In genomic region chr4:130921986-130922385, GRCm38 (mm10) we compare ENCODE assay signal across 16 mouse cellular contexts. TPM values are rescaled to one million over a fixed set of nuclear protein-coding genes. Genes with fewer than 3 reads are reported as not detected.
DNase-seq lines count a peak whose midpoint lies in the region; TF ChIP-seq lines count a peak whose summit lies in the region.
"Had no signal": no experiment of that assay in that cellular context is flagged by ENCODE, and none has a peak within 500 bp of the region (broad histone marks: within the 10 kb centered on the region; RNA-seq: fewer than 3 reads in every experiment).

No protein-coding gene starts in this region.

- TF ChIP-seq CTCF in lung, adult 2 months (IDR thresholded peaks at IDR 0.05; ENCODE audit: insufficient read depth, low read length), result no peak
- no peak for TF ChIP-seq CTCF in MEL (IDR thresholded peaks at IDR 0.05 in 2 of 3, conservative IDR thresholded peaks at IDR 0.05 in 1 of 3; ENCODE audit: control insufficient read depth in 1 of 3, insufficient read depth in 1 of 3, low read depth in 2 of 3, low read length in 3 of 3, poor library complexity in 1 of 3, severe bottlenecking in 1 of 3)

- TF ChIP-seq RAD21 in MEL (IDR thresholded peaks at IDR 0.05; ENCODE audit: low read depth, low read length), result no peak

- TF ChIP-seq POLR2A in lung, adult 2 months (IDR thresholded peaks at IDR 0.05; ENCODE audit: borderline replicate concordance, extremely low read depth, low read depth, low read length), result no peak
- TF ChIP-seq POLR2A in MEL (IDR thresholded peaks at IDR 0.05; ENCODE audit: control insufficient read depth in 1 of 2, insufficient read depth in 1 of 2, low read depth in 1 of 2, low read length in 2 of 2, poor library complexity in 1 of 2), result no peak

- no peaks in the 10 kb centered on the region; the same call in 1 of the 2 replicates for H3K4me1 ChIP-seq in lung, adult 2 months (ENCODE audit: control insufficient read depth, insufficient read depth, low read length)
- peaks cover 13 to 38% of the 10 kb centered on the region in 2 experiments for H3K4me1 ChIP-seq in MEL (ENCODE audit: control insufficient read depth in 1 of 2, insufficient read depth in 2 of 2, low read length in 2 of 2)

- H3K4me3 ChIP-seq in lung, adult 2 months (replicated peaks; ENCODE audit: extremely low read depth, low read depth, low read length), result no peak overlapping the region
- no peak overlapping the region for H3K4me3 ChIP-seq in MEL (ENCODE audit: control insufficient read depth in 1 of 2, insufficient read depth in 1 of 2, low read depth in 2 of 2, low read length in 2 of 2)
- H3K4me3 ChIP-seq: heart, adult 2 months; hindbrain, embryonic 13.5 days had no signal

- peak; percentile 46 to 52 for DNase-seq in lung, adult 18-20 months
- no peak for DNase-seq in lung, adult 2 months
- DNase-seq in MEL (ENCODE audit: low read depth, low spot score), result no peak
- peak; percentile 26 for DNase-seq in lung, postnatal 14 days
- peak; percentile 76 for DNase-seq in splenic B cell, adult 2 months (ENCODE audit: low read depth, low spot score)
- no peak for DNase-seq in cerebellum, adult 11 months
- DNase-seq in retina, postnatal 1 day, result no peak
- no peak for DNase-seq in embryo, embryonic 9.5 days (ENCODE audit: extremely low spot score)
- DNase-seq: cerebellum, postnatal 10 days; kidney, adult 9 months; layer of hippocampus, adult 9-11 months; midbrain, embryonic 14.5 days; right cerebral cortex, postnatal 4 days had no signal

- H3K9me3 ChIP-seq in MEL (replicated peaks; ENCODE audit: insufficient read depth, low read length), result no peaks in the 10 kb centered on the region
- H3K9me3 ChIP-seq: hindbrain, embryonic 13.5 days had no signal

- peak overlapping the region; percentile 11; the same call in 1 of the 2 replicates for H3K27ac ChIP-seq in MEL (ENCODE audit: control insufficient read depth, low read depth, low read length)
- H3K27ac ChIP-seq: heart, adult 2 months; hindbrain, embryonic 13.5 days; liver, embryonic 14.5 days had no signal

- TF ChIP-seq EP300 in MEL (IDR thresholded peaks at IDR 0.05; ENCODE audit: low read depth in 1 of 2, low read length in 2 of 2), result no peak

- 46% methylated on average over 10 of the region's 10 CpGs for WGBS in lung, adult 2 months

- no peaks in the 10 kb centered on the region for H3K27me3 ChIP-seq in MEL (ENCODE audit: control insufficient read depth in 1 of 2, insufficient read depth in 2 of 2, low read length in 2 of 2)
- H3K27me3 ChIP-seq in splenic B cell, adult 2 months (ENCODE audit: control insufficient read depth, insufficient read depth, low read length, poor library complexity, severe bottlenecking), result no peaks in the 10 kb centered on the region
- H3K27me3 ChIP-seq: hindbrain, embryonic 13.5 days had no signal

- H3K36me3 ChIP-seq in MEL (ENCODE audit: control insufficient read depth in 1 of 2, insufficient read depth in 2 of 2, low read length in 2 of 2), result peaks cover 0 to 43% of the 10 kb centered on the region in 2 experiments; a peak in 3 of 4 replicates
- peaks cover 18% of the 10 kb centered on the region for H3K36me3 ChIP-seq in splenic B cell, adult 2 months (ENCODE audit: control insufficient read depth, insufficient read depth, low read length, poor library complexity, severe bottlenecking)
- H3K36me3 ChIP-seq: hindbrain, embryonic 13.5 days had no signal

- no peak overlapping the region for H3K9ac ChIP-seq in MEL (ENCODE audit: control insufficient read depth, low read depth, low read length, poor library complexity, severe bottlenecking)
- H3K9ac ChIP-seq: hindbrain, embryonic 13.5 days; liver, embryonic 14.5 days had no signal

- H3K79me2 ChIP-seq in MEL (ENCODE audit: control insufficient read depth, insufficient read depth, low read length, poor library complexity), result peaks cover 25% of the 10 kb centered on the region

TF ChIP-seq in MEL, 35 proteins besides CTCF, POLR2A, EP300 and RAD21:
- TF ChIP-seq SMC3 (IDR thresholded peaks at IDR 0.05; ENCODE audit: low read depth, low read length), result no peak
- no peak for TF ChIP-seq MEF2A (IDR thresholded peaks at IDR 0.05; ENCODE audit: extremely low read depth, insufficient replicate concordance, low read depth, low read length, poor library complexity, severe bottlenecking)
- no peak for TF ChIP-seq BHLHE40 (IDR thresholded peaks at IDR 0.05; ENCODE audit: borderline replicate concordance, low read depth, low read length)
- TF ChIP-seq NELFE (IDR thresholded peaks at IDR 0.05; ENCODE audit: low read depth, low read length), result no peak

RNA-seq across cellular contexts. Expression of gene Laptm5, which starts 9.1 kb away (rescaled TPM):
- 258 and 317 TPM in 2 replicates for polyA plus RNA-seq in lung, adult 2 months (2012; rRNA removed)
- 101 and 116 TPM in 2 replicates for total RNA-seq in MEL (2012; rRNA removed)
- polyA plus RNA-seq in MEL (2012; ENCODE audit: insufficient read depth in 1 of 2, insufficient read length in 2 of 2, low read depth in 1 of 2, low replicate concordance in 2 of 2, missing spikeins in 1 of 2), result 100 to 1,000 TPM; 234 to 696 TPM

RNA-seq across cellular contexts. Expression of gene Matn1, which starts 22.2 kb away (rescaled TPM):
- polyA plus RNA-seq in lung, adult 2 months (2012; rRNA removed), result 0.14 TPM in 1 of 2 replicates, not detected in the other
- total RNA-seq in MEL (2012; rRNA removed), result not detected in 2 replicates
- polyA plus RNA-seq in MEL (2012; ENCODE audit: insufficient read depth in 1 of 2, insufficient read length in 2 of 2, low read depth in 1 of 2, low replicate concordance in 2 of 2, missing spikeins in 1 of 2), result not detected
- total RNA-seq: heart, adult 2 months had no signal
- polyA plus RNA-seq: midbrain, embryonic 14.5 days had no signal

Comparison
In these comparisons a context has a peak if more than half of its experiments do, and no peak if none do; other contexts are left out.
1. DNase-seq: peak in lung, adult 18-20 months (2 of 2), lung, postnatal 14 days (single experiment) and splenic B cell, adult 2 months (single experiment); none in lung, adult 2 months (single experiment), MEL (single experiment), cerebellum, adult 11 months (single experiment), retina, postnatal 1 day (single experiment) and embryo, embryonic 9.5 days (single experiment).